Mouse (Mus musculus) heart, adult 2 months (tissue): ENCODE measurements at regions not wholly inside any gene's neighbourhood (a gene's known extent, or its start where the extent isn't known, plus 50 kb on each side); places are given as distances from the start of the nearest gene placed in this dataset.
"Not testable (repeated sequence)": the region's sequence is repeated elsewhere in the genome, so short reads cannot be mapped to it uniquely, and the experiment has no call there.

Experiments used
- DNase-seq, 2 experiments: peaks; one replicate each; pipeline ENCODE4 v3.0.0; 2021
- H3K27ac ChIP-seq: fragments of 200-600 bp; 2 replicates; pipeline ENCODE4 v1.8.1; 2022
- H3K27me3 ChIP-seq: fragments of 200-500 bp; 2 replicates; pipeline ENCODE4 v1.6.1; 2012; ENCODE audit warnings: mild to moderate bottlenecking, low read length, inconsistent platforms, mixed read lengths; ENCODE audit not compliant: control insufficient read depth, insufficient read depth
- H3K36me3 ChIP-seq: fragments of 200-500 bp; 2 replicates; pipeline ENCODE4 v1.6.1; 2012; ENCODE audit warnings: low read length, inconsistent platforms; ENCODE audit not compliant: control insufficient read depth, insufficient read depth
- H3K4me1 ChIP-seq: fragments of 200-500 bp; 2 replicates; pipeline ENCODE4 v1.6.1; 2011; ENCODE audit warnings: low read length; ENCODE audit not compliant: control insufficient read depth, insufficient read depth
- H3K4me3 ChIP-seq: fragments of 200-600 bp; 2 replicates; pipeline ENCODE4 v1.8.1; 2022
- H3K79me2 ChIP-seq: fragments of 200-500 bp; replicated peaks from 2 replicates; pipeline ENCODE4 v1.6.1; 2012; ENCODE audit warnings: mild to moderate bottlenecking, inconsistent platforms, low read length, moderate library complexity, mixed read lengths; ENCODE audit not compliant: control insufficient read depth, insufficient read depth
- H3K9ac ChIP-seq: fragments of 200-500 bp; 2 replicates; pipeline ENCODE4 v1.6.1; 2012; ENCODE audit warnings: low read depth, mild to moderate bottlenecking, control low read depth, inconsistent platforms, low read length, mixed read lengths
- CTCF ChIP-seq: fragments of 200-600 bp; IDR thresholded peaks from 2 replicates; pipeline ENCODE4 v1.8.1; 2022; ENCODE audit warnings: antibody characterized with exemption, mild to moderate bottlenecking, moderate library complexity
- EP300 ChIP-seq: fragments of 200-500 bp; IDR thresholded peaks from 2 replicates; pipeline ENCODE4 v1.6.1; 2011; ENCODE audit warnings: low read depth, low read length, control low read depth; ENCODE audit not compliant: insufficient read depth
- POLR2A ChIP-seq: fragments of 200-500 bp; IDR thresholded peaks from 2 replicates; pipeline ENCODE4 v1.6.1; 2011; ENCODE audit warnings: mild to moderate bottlenecking, low read depth, low read length, control low read depth; ENCODE audit not compliant: insufficient read depth
- WGBS: fragments of 180-500 bp; shearing (Covaris S2); methylation state at CpG from one replicate; pipeline ENCODE4 v1.1.7; 2018; 5-methylcytosine and 5-hydroxymethylcytosine counted together
- intact Hi-C: fragments of 180-260 bp; cut with DNase I; formaldehyde crosslinking; loops from one replicate; pipeline ENCODE4 v1.15.1; 2025

DNA sequence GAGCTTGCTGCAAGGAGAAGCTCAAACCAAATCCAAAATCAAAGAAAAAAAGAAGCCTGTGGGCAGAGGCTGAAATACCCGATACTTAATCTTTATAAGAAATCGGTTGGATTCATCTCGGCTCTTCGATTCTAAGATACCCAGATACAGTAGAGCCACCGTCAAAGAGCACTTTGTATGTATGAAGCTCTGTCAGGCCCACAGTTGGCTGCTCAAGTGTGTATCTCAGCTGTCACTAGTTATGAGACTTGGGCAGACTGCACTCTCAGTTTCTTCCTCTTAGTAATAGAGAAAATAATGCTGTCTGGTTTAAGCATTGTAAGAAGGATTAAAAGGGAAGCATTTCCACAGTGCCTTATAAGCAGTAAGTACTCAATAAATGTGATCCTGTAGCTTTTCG, 193.7 kb downstream of the Faxc start:
- 83% methylated on average over 6 of the region's 6 CpGs for WGBS
- Histone ChIP-seq H3K27ac (no peak overlapping the region), H3K4me3 (no peak overlapping the region), H3K36me3 (no peaks in the 10 kb centered on the region), H3K27me3 (no peaks in the 10 kb centered on the region), H3K4me1 (no peaks in the 10 kb centered on the region; the same call in 1 of the 2 replicates), H3K79me2 (no peaks in the 10 kb centered on the region), H3K9ac (no peak overlapping the region)
- no peak for DNase-seq
- intact Hi-C loops = no loop called here
- TF ChIP-seq EP300 (no peak), CTCF (no peak), POLR2A (no peak)

DNA sequence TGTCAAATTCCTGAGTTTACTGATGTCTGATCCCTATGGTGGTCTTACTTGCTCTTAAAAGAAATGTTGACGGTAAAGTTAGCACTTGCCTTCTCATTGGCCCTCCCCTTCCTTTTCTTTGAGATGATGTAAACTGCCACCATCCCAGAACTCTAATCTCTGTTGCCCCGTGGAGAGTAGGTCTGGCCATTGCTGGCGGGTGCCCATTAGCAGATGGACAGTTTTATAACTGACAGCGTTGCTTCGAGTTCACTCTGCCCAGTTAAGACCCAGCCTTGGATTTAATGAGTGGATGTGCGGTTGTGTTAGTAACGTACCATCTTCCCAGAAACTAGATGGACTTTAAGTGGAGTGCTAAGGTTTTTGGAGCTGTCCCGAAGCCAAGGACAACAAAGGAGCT, 199.4 kb downstream of the Faxc start:
- 57% methylated on average over 8 of the region's 8 CpGs for WGBS

DNA sequence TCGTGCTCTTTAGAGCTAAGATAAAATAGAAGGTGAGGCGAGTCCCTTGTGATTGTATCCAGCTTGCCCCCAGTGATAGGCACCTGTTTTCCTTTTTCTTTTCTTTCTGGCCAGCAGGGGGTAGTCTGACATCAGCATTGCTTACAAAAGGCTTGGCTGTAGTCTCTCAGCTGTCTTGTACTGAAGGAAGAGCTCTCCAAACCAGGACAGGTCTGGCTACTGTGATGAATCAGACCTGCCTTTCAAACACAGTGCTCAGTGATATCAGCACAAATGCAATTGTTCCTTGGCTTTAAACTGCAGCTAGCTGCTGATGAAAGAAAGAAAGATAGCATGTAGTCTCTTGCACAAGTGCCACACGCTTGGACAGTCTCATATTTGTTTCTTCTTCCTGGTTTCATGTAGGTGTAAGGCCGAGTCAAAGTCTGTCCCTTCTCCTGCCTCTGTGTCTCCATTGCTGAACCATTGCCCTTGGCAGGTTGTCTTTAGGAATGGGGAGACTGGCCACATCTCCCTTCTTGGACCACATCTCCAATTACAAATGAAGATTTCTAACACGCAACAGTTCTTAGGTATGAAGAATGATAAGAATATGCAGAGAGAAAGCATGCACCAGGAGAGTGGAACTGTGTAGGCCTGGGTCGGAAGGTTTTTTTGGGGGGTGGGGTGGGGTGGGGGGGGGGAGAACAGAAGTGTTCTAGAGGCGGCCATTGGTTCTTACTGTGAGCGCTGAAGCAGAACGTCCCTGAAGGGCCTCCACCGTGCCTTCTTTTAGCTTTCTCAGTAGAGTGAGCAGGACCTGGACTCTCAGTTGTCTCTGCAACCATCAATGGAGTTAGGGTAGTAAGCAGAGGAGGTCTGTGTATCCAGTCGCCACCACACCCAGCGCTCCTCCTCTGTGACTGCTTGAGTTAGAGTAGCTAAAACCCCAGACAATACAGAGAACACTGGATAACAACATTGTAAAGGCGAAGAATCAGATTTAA, 200.9 kb downstream of the Faxc start:
- Histone ChIP-seq H3K9ac (no peak overlapping the region), H3K36me3 (no peaks in the 10 kb centered on the region), H3K4me3 (no peak overlapping the region), H3K27me3 (no peaks in the 10 kb centered on the region), H3K4me1 (no peaks in the 10 kb centered on the region), H3K79me2 (no peaks in the 10 kb centered on the region), H3K27ac (no peak overlapping the region)
- TF ChIP-seq EP300 (no peak), CTCF (peak; percentile 68)
- intact Hi-C loops = no loop called here
- 65% methylated on average over 13 of the region's 13 CpGs for WGBS
- no peak for DNase-seq

More for the DNA sequence above, 199.4 kb downstream of the Faxc start:
- TF ChIP-seq CTCF = no peak
- no peak for TF ChIP-seq EP300
- no peak for TF ChIP-seq POLR2A
- no peak overlapping the region for H3K27ac ChIP-seq
- no peak overlapping the region for H3K9ac ChIP-seq
- intact Hi-C loops = no loop called here
- no peak for DNase-seq
- H3K27me3 ChIP-seq = no peaks in the 10 kb centered on the region
- no peaks in the 10 kb centered on the region for H3K4me1 ChIP-seq
- H3K79me2 ChIP-seq = no peaks in the 10 kb centered on the region
- no peak overlapping the region for H3K4me3 ChIP-seq
- H3K36me3 ChIP-seq = no peaks in the 10 kb centered on the region

DNA sequence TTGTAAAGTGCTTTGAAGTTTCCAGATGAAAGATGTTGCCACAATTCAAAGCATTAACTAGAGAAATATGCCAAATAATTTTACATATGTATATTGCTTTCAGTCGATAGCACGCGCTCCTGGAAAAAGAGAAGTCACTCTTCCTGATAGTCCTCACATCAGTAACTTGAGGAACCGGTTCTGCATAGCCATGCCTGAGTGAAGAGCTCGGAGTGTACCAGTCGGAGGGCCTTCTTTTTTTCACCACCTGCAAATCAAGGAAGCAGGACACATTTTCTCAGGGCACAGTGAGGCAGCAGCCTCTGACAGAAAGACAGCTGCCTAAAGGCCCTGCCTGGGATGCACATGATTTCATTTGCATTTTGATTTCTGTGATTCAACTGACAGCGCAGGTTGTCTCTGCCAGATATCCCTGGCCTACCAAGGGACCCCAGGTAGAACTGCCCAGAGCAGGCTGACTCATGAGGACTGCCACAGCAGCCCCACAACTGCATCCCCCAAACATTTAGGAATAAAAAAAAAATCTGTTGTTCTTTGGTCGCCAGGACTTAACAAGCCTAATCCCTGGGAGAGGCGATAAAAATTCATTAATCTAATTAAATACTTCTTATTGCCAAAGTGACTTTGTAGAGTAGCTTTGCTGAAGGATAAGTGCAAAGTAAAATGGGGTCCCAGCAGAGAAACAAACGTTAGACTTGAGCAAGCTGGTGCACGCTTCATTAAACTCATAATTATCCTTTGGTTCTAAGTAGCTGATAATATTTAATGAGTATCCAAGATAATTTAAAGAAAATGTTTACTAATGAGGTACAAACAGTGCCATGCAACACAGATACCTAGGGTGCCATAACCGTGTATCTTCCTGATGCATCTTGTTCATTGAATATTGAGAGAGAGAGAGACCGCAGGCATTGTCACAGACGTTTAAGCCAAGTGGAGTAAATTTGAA, 202.7 kb downstream of the Faxc start:
- no peaks in the 10 kb centered on the region for H3K36me3 ChIP-seq
- intact Hi-C loops = no loop called here
- H3K4me3 ChIP-seq = no peak overlapping the region
- H3K4me1 ChIP-seq = no peaks in the 10 kb centered on the region
- no peak for DNase-seq
- whole genome bisulfite sequencing = 56% methylated on average over 14 of the region's 14 CpGs
- H3K27me3 ChIP-seq = no peaks in the 10 kb centered on the region
- H3K9ac ChIP-seq = no peak overlapping the region
- TF ChIP-seq POLR2A = no peak
- no peak for TF ChIP-seq CTCF
- TF ChIP-seq EP300 = no peak
- H3K27ac ChIP-seq = no peak overlapping the region
- no peaks in the 10 kb centered on the region for H3K79me2 ChIP-seq

DNA sequence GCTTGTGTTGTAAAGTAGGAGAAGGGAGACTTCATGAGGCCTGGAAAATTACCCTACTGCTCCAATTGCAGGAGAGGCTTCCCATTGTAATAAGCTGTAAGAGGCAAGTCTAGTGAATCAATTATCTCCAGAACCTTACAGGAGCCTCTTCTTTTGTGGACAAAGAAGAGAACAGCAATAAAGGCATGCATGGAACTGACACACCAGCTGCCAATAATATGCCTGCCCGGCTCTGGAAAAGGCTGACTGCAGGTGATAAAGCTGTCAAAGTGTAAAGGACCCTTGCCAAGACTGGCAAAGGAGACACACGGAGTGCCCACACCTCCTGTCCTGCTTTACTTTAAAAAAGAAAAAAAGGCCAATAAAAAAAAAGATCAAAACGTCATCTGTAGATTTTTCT, 209.0 kb downstream of the Faxc start:
- intact Hi-C loops = no loop called here
- WGBS = 47% methylated on average over 3 of the region's 3 CpGs

DNA sequence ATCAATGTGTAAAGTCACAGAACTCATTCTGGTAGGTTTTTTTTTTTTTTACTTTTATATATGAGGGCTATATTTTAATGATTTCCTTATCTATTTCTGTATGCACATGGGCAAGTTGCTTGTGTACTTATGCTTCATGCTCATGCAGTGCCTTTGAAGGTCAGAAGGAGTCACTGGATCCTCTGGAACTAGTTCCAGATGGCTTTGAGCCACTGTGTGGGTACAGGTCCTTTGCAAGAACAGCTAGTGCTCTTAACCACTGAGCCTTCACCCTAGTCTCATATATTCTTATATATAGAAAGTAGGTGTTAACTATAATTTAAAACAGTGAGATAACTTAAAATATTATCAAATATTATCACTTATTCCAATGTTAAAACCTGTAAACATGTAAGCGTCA, 212.4 kb downstream of the Faxc start:
- Histone ChIP-seq H3K4me3 (no peak overlapping the region), H3K79me2 (no peaks in the 10 kb centered on the region), H3K27me3 (no peaks in the 10 kb centered on the region), H3K9ac (no peak overlapping the region), H3K36me3 (no peaks in the 10 kb centered on the region), H3K27ac (no peak overlapping the region), H3K4me1 (no peaks in the 10 kb centered on the region; the same call in 1 of the 2 replicates)
- WGBS = 91% methylated on average over 1 of the region's 1 CpGs
- no peak for DNase-seq
- TF ChIP-seq POLR2A (no peak), EP300 (no peak), CTCF (no peak)
- intact Hi-C loops = no loop called here

More for the DNA sequence above, 209.0 kb downstream of the Faxc start:
- TF ChIP-seq POLR2A (no peak), EP300 (no peak), CTCF (no peak)
- no peak for DNase-seq
- no peak overlapping the region for H3K27ac ChIP-seq
- H3K9ac ChIP-seq = no peak overlapping the region
- no peak overlapping the region for H3K4me3 ChIP-seq
- no peaks in the 10 kb centered on the region for H3K36me3 ChIP-seq
- H3K79me2 ChIP-seq = no peaks in the 10 kb centered on the region
- no peaks in the 10 kb centered on the region for H3K27me3 ChIP-seq
- H3K4me1 ChIP-seq = no peaks in the 10 kb centered on the region

DNA sequence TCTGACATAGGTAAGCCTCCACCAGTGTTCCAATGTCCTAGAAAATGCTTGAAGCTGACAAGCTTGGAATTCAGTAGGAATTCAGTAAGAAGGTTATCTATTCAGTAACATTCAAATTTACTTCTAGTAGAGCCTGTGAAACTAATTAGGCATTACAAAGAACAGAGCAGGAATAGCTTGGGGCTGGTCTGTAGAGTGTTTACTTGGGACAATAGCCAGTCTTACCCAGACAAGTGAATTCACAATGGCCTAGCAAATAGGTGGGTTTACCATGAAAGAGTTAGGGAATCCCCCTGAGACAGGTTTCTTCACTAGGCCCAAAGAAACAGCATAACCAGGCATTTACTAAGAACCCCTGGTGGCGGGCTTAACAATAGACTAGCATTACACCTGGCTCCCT, 212.5 kb upstream of the Fbxl4 start:
- 73% methylated on average over 1 of the region's 1 CpGs for WGBS
- intact Hi-C loops, H3K36me3 ChIP-seq, H3K27ac ChIP-seq, H3K4me1 ChIP-seq, DNase-seq, H3K27me3 ChIP-seq, H3K9ac ChIP-seq, H3K4me3 ChIP-seq, H3K79me2 ChIP-seq: not testable (repeated sequence)
